Mouse (Mus musculus): ENCODE results near the gene Trmt112.

Trmt112 gene

GRCm38 (mm10) chr19:6948186-6948585, 38.7 kb downstream of the Trmt112 start:
- DNase-seq (ENCODE audit: low read depth) = no peak

DNA sequence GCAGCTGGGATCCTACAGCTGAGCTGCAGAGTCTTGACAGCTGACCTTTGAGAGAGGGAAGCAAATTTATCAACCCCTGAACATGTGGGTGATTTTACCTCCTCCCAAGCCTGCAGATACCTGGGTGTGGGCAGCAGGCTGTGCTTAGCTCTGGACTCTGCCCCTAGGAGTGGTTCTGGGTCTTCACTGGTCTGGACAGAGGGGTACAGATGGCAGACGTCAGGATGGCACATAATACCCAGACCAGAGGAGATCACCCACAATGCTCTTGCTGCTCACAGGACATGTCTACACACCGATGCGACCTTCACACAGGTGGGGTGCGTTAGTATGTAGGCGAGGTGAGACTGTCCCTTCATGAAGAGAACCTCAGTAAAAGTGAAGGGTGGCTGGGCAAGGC, 40.0 kb downstream of the Trmt112 start:
- DNase-seq (ENCODE audit: low read depth) = no peak

- no peak for DNase-seq (ENCODE audit: low read depth)
These were observed 40.5 kb downstream of the Trmt112 start for GRCm38 (mm10) chr19:6949951-6950350.

GRCm38 (mm10) chr19:6950613-6951153, 41.2 kb downstream of the Trmt112 start:
- DNase-seq (ENCODE audit: low read depth) = no peak

GRCm38 (mm10) chr19:6951381-6951968, 42.0 kb downstream of the Trmt112 start:
- DNase-seq (ENCODE audit: low read depth) = peak; percentile 77

- no peak for DNase-seq (ENCODE audit: low read depth)
These were observed 42.7 kb downstream of the Trmt112 start for GRCm38 (mm10) chr19:6951994-6952711.

DNA sequence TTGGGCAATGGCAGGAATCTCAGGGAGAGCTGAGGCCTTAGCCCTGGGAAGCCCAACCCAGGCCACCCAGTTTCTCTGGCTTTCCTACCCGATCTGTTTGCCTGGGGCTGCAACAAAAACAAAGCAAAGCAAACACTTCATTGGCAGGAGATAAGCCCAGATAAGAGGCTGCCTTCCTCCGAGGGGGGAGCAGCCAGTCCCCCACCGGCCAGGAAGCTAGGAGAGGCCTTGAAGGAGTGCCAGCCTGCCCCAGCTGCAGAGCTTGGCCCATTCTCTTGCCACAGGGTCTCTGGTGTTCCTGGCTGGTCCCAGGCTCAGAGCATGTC, 43.2 kb downstream of the Trmt112 start:
- no peak for DNase-seq (ENCODE audit: low read depth)

DNA sequence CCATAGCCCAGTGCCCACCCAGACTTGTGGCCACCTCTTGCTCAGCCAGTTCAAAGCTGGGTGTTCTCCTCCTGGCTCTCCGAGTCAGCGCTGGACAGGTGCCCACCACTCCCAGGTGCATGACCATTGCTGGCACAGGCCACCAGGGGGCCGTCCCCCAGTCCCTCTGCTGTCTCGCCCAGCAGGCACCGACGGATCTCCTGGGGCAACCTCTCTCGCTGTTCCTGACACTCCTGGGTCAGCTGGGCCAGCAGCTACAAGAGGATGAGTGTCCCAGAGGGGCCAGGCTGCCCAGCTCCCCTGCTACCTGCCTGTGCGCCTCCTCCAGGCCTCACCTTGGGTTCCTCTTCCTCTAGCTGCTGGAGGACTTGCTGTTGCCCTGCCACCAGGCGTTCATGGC, 44.5 kb downstream of the Trmt112 start:
- DNase-seq (ENCODE audit: low read depth) = no peak

GRCm38 (mm10) chr19:6955424-6955823, 45.9 kb downstream of the Trmt112 start:
- DNase-seq (ENCODE audit: low read depth) = no peak

- no peak for DNase-seq (ENCODE audit: low read depth)
These were observed 47.0 kb downstream of the Trmt112 start for GRCm38 (mm10) chr19:6956461-6956860.

Data from c-Kit-positive CD71-negative TER-119-negative erythroid progenitor cells, embryonic 14.5 days (primary cell).